Mouse (Mus musculus) spleen, adult 12 weeks (tissue): Measurements from ENCODE around the gene 4933427D14Rik.

ENCODE experiments used
- DNase-seq: peaks from one replicate; pipeline ENCODE4 v3.0.0; 2022; ENCODE audit warnings: low spot score

4933427D14Rik gene

DNA sequence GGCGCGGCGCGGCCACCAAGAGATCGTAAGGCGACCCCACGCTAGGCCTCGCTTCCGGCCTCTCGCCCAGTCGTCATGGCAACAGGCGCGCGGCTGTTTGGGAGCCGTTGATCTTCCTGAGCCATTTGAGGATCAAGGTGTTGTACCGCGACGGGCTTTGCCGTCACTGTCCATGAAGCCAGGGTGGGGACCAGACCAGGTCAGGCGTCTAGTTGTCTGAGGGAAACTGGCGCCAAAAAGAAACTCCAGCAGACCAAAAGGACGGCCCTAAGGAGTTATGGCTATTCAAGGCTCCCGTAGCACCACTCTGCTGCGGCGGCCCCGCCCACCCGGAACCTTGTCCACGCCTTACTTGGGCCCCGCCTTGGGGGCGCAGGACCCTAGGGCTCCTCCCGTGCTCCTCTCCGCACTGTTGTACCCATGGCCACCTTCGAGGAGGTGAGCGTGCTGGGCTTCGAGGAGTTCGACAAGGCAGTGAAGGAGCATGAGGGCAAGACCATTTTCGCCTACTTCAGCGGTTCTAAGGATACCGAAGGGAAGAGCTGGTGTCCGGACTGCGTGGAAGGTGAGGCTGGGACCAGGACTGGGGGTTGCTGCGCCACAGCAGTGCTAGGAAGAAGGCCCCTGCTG lies at the start of gene 4933427D14Rik, which contains the start of gene Txndc17:
4933427D14Rik (minus strand) TSS at position 256 of the 630 bp plus-strand sequence.
Txndc17 (plus strand) TSS at position 344 of the 630 bp plus-strand sequence.
- DNase-seq, result peak; percentile 78

DNA sequence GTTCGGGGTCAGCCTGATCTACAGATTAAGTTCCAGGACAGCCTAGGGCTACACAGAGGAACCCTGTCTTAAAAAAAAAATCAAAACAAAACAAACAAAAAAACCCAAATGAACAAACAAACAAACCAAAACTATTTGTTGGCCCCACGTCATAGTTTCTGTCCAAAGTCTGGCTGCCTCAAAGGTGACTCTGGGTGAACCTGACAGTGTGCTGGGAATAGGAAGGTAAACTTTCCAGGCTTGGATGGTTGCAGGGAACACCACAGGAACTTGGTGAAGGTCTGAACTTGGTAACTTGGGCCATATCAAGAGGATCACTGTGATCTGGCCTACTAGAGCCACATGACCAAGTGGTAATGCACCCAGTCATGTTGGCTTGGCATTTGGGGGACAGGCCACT lies 49.2 kb upstream of the 4933427D14Rik start:
- no peak for DNase-seq

- DNase-seq, result no peak
Observed at GRCm38 (mm10) chr11:72255629-72256028, 48.4 kb upstream of the 4933427D14Rik start.

GRCm38 (mm10) chr11:72245196-72245753 lies 38.0 kb upstream of the 4933427D14Rik start:
- no peak for DNase-seq

DNA sequence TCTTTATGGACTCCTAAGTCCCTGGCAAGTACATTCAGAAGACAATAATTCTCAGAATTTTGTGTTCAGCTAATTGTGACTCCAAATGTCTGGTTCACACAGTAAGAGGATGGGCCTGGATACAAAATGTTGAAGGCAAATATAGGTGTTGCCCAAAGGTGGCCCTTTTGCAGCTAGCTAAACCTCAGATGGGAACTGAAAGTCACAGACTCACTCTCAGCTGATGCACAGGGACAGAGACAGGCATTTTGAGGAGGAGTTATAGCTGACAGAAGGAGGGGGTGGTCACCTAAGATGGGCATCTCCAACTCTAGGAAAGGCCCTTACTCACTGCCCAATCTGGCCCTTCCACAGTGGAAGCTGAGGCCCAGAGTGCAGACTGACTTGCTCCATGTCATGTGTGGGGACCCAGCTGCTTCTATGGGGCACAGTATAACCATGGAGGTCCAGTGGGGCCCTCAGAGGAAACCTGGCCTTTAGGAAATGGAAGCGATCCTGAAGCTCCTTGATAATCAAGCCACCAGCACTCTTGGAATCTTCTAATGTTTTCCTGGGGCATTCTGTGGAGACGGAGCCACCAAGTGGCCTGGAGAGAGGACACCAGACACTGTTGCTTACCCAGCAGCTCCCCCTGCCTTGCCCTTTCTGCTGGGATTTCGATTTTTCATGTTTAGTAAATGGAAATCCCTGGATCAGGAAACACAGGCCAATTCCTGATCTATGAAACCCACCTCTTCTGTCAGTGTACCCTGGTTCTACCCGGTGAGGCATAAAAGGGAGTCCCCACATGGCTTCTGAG lies 33.0 kb upstream of the 4933427D14Rik start:
- no peak for DNase-seq

DNA sequence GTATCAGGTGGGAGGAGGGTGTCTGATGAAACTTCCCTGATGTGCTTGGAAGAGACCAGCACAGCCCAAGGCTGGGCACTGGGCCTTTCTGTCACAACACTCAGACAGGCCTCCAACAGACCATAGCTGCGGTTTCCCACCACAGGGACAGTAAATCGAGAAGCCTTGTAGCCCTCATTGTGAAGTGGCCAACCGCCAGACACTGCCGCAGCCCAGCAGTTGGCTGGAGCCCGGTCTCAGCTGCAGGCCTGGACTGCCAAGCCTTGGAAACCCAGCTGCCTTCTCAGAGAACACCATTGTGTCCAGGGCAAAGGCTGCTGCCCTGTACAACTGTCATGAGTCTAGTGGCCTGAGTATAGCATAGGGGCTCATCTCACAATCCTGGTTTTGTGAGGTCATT lies 26.8 kb upstream of the 4933427D14Rik start:
- DNase-seq, result no peak

GRCm38 (mm10) chr11:72232991-72233390 lies 25.7 kb upstream of the 4933427D14Rik start:
- DNase-seq, result no peak

DNA sequence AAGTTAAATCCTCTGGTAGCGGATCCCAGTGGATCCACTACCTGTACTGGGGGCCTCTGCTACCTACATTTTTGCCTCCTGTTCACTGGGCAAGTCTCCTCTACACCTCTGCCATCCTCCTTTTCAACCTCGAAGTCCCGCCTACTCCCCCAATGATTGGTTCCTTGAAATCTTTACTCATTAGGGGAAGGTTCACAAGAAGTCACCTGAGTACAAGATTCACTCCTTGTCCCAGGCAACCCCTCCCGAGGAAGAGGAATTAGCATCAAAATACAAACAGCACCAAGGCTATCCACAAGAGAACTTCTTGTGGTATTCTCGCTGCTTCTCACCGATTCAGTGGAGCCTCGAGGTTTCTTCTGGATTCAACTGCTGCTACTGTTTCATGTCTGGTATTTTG lies 24.8 kb upstream of the 4933427D14Rik start:
- DNase-seq, result no peak

- DNase-seq, result no peak
Observed at GRCm38 (mm10) chr11:72228513-72228912, 21.3 kb upstream of the 4933427D14Rik start.

GRCm38 (mm10) chr11:72226901-72227300 lies 19.6 kb upstream of the 4933427D14Rik start:
- DNase-seq, result no peak

GRCm38 (mm10) chr11:72226020-72226791 lies 18.9 kb upstream of the 4933427D14Rik start:
- DNase-seq, result no peak

- DNase-seq, result peak; percentile 39
Observed at GRCm38 (mm10) chr11:72224865-72225264, 17.6 kb upstream of the 4933427D14Rik start.

- no peak for DNase-seq
Observed at GRCm38 (mm10) chr11:72223414-72223813, 16.2 kb upstream of the 4933427D14Rik start.

GRCm38 (mm10) chr11:72221278-72221677 lies 14.0 kb upstream of the 4933427D14Rik start:
- DNase-seq, result peak; percentile 35

DNA sequence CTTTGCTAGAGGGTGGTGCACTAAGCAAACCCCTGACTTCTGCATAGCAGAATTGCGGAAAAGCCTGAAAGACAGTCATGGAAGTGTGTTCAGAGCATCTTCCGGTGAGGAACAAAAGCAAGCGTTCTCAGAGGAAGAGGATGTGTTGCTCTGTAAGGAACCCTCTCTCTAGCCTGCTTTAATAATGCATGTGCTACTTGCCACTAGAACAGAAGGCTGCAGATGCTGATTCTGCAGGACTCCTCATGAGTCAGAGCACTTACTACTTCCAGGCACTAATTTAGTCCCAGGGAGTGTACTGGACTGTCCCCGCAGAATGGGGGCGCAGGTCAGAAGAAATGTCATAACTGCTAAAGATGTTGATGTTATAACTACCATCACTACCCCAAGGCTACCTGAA lies 9.9 kb upstream of the 4933427D14Rik start:
- DNase-seq, result no peak

- peak; percentile 54 for DNase-seq
Observed at GRCm38 (mm10) chr11:72215410-72215797, 8.1 kb upstream of the 4933427D14Rik start, which contains the start of gene Med31. Gene Med31, minus strand, starts transcription at chr11:72215592.

DNA sequence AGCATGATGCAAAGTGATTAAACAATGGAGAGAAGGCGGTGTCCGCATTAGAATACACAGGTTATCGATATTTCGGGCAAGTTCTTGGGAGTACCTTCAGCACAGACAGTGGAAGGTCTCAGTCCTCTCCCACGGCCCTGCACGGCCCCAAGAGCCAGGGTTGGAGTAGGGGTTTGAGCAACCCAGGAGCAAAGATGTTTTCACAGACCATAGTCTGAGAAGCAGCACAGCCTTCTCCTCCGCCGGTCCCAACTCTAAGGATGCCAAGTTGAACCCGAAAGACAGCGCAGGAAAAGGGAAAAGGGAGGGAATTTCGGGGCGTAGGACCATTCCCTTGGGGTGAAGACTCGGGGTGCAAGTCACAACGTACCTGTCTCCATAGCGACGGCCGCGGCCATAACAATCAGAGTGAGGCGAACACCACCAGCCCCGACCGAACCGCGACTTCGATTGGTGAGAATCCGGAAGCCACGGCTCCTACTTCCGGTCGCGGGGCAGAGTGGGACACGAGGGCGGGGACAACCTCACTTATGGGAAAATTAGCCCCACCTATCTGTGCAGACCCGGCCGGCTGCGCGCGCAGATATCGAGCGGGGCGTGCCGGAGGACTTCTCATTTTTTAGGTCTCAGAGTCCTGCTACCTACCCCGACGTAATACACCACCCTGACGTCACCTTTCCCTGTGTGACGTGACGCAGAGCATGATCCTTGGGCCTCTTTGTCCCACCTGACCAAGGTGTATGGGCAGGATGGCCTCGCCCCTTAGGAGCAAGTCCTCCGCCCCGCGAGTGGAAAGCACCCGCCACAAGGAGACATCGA lies 7.5 kb upstream of the 4933427D14Rik start:
- DNase-seq, result peak; percentile 82

GRCm38 (mm10) chr11:72207834-72208377 lies 647 bp upstream of the 4933427D14Rik start:
- DNase-seq, result no peak

GRCm38 (mm10) chr11:72206341-72207203 lies 687 bp downstream of the 4933427D14Rik start, which contains the start of gene Gm43951:
Gene Gm43951, minus strand, starts transcription at chr11:72206840.
- DNase-seq, result no peak

DNA sequence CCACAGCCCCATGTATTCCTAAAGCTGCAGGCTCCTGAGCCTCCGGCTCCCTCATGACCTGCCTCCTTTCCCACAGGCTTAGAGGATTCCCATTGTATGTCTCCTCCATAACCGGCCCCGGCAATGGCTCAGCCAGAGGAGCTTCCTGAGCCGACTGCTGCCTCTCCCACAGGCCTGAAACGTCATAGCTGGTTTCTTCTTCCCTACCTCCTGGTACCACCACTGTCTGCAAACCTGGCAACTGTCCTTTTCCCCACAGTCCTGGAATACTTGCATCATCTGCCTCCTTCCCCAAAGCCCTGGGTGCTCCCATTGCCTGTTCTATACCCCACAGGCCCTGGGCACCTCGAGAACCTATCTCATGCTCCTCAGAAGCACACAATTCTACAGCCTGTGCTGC lies 2.0 kb downstream of the 4933427D14Rik start:
- no peak for DNase-seq
